Mouse (Mus musculus) heart, postnatal 0 days (tissue): ENCODE measurements at regions not wholly inside any gene's neighbourhood (a gene's known extent, or its start where the extent isn't known, plus 50 kb on each side); places are given as distances from the start of the nearest gene placed in this dataset.

ENCODE experiments used
- CTCF ChIP-seq: IDR thresholded peaks from 2 replicates; pipeline ENCODE4 v1.5.1; 2016; ENCODE audit warnings: antibody characterized with exemption, control low read depth, low read depth
- EP300 ChIP-seq: IDR thresholded peaks from 2 replicates; pipeline ENCODE4 v1.6.1; 2016; ENCODE audit warnings: antibody characterized with exemption, low read depth

GRCm38 (mm10) chr15:51551216-51551775 lies 2333.4 kb upstream of the Gm7489 start:
- TF ChIP-seq CTCF (no peak), EP300 (no peak)
